Mouse (Mus musculus) liver, embryonic 14.5 days (tissue): ENCODE data around the gene Etfrf1.

ENCODE experiments used
- CTCF ChIP-seq: IDR thresholded peaks from 2 replicates; pipeline ENCODE4 v1.5.1; 2016; ENCODE audit warnings: antibody characterized with exemption, low read depth, control low read depth
- EP300 ChIP-seq: IDR thresholded peaks from 2 replicates; pipeline ENCODE4 v1.6.1; 2016; ENCODE audit warnings: antibody characterized with exemption, low read depth

DNA sequence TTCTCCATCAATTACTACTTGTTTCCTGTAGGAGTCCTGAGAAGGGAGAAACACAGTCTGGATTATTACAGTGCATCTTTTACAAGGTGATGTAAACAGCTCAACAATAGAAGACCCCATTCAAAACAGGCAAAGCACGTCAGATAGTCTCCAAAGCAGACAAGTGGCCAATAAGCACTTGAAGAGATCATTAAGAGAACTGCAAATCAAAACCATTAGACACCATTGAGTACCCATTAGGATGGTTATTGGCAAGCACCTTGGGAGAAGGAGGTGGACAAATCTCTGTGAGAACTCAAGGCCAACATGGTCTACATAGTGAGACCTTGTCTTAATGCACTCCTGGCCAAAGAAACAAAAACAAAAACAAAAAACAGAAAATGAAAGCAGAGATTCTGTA is 23.5 kb downstream of the Etfrf1 start:
- TF ChIP-seq CTCF (no peak), EP300 (no peak)
